Mouse (Mus musculus) heart, adult 8-10 months (tissue): ENCODE data around the gene Foxn3. TPM values are rescaled to one million over a fixed set of nuclear protein-coding genes. Genes with fewer than 3 reads are reported as not detected.

Experiments
- DNase-seq: peaks from one replicate; pipeline ENCODE4 v3.0.0; 2022; ENCODE audit warnings: low spot score
- total RNA-seq, 4 experiments: library from RNA; stranded (reverse); gene quantifications; 2 replicates each; pipeline ENCODE4 v1.2.4; 2022

Gene Foxn3
- total RNA-seq, 4 experiments from 2014 or later: 98.7 to 128 (median 104) TPM

DNA sequence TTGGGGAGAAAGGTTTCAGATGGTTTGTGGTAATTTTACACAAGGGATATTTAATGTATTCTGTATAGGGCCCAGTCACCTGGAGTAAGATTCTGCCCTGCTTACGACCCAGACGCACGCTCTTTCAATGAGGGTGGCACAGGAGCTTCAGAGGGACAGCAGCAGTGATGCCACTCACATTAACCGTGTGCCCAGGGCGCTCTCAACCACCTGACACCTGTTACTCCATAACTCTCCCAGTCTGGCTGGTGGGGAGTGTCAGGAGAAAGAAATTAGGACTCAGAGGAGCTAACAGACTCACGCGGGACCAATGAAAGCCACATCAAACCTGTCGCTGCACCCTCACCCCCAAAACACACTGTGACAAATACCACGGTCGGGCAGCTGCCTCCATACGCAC is 209.7 kb downstream of the Foxn3 start:
- no peak for DNase-seq

DNA sequence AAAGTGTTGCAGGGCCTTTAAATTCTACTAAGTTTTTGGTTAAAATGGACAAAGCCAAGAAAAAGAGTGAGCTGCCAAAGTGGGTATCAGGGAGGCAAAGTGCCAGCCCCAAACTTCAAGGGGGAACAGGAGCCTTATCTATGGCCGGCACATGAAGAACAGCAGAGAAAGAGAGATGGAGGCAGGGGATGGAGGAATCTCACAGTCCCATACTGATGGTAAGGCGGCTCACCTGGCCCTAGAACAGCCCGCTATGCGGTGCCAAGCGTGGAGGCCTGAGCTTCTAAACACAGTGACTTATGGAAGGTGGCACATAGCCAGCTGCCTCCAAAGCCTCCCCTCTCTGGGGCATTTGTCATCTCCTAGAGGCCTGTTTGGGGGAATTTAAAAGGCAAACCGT is 210.8 kb downstream of the Foxn3 start:
- DNase-seq: no peak

DNA sequence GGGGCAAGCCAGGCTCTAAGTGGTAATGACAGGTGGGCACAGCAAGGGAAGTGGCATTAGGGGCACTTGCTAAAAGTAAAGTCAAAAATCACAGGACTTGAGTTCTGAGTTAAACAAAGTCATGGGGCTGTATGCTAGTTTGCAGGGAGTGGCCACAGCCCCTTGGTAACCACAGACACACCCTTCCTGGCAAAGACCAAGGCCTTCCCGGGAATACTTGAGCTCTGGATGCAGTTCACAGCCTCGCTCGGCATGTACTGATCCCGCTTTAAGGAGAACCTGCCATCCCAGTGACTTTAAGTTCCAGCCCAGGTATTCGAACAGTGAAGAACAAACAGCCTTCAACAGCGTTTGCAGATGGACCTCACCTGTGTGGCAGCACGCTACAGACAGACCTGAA is 211.2 kb downstream of the Foxn3 start:
- no peak for DNase-seq

DNA sequence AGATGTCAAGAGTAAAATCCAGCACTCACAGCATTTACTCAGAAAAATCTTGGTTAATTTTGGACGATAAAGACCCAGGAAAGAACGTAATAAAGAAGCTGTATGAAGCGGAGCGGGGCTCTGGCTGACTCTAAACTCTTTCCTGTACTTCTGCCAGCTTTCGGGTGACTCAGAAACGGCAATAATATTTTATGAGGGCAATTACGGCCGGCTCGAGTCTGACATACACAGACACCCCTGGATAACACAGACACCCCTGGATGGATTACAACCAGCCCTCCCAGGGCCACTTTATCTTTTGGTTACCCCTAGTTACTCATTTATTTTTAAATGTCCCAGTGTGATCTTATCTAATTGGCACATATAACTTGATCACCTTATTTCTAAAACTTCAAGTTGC is 211.7 kb downstream of the Foxn3 start:
- DNase-seq: peak; percentile 57

DNA sequence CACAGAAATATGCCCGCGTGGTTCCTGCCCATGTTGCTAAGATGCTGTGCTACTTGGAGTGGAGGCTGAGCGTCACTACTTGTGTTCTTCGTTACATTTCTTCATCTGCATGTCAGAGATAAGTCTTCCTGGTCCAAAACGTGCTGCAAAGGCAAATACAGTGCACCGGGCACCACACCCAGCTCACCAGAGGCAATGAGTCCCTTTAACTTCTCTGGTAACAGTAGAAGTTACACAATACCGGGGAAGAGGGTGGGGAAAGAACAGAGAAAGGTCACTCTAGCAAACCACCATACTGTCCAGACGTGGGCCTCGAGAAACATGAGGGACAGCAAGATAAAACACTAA is 213.8 kb downstream of the Foxn3 start:
- DNase-seq: no peak

DNA sequence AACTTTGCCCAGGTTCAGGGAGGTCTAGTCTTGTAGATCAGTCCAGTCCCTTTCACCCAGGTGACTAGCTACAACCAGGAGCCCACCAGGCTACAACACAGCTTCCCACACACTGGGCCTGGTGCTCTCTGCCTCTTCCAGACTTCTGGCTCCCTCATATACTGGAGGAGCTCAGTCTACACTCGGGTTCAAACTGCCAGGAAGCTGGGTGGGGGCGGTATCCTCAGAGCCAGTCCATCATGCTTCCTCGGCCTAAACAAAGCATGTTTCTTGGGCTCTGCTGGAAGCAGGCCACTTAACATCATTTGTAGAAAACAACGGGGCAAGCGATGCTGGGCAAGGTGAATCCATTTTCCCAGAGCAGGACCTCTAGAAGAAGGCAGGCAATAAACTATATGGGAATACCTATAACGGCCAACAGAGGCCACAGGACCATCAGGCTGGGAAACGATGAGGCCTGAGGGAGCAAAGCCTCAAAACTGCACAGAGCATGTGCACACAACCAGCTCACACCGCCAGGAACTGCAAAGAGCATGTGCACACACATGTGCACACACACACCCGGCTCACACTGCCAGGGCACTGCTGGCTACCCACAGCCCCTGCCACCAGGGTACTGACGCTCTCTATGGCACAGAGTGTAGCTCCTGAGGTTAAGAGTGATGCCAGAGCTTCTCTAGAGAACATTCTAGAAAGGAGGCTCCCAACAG is 214.3 kb downstream of the Foxn3 start:
- no peak for DNase-seq

DNA sequence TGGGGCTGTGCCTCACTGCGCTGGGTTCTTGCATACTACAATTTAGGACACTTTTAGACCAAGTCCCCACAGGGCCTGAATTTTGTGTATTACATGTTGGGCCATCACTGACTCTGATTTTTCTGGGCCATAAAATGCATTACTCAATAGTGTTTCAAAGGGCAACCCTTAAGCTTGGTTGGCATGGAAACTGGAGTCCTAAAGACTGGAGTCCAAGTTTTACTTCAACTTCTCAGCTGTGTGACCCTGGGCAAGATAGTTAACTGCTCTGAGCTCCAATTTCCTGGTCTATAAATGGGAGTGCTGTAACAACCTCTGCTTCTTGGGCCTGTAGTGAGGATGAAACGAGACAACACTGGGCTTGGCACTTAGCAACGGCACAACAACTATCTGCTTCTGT is 215.9 kb downstream of the Foxn3 start:
- no peak for DNase-seq

DNA sequence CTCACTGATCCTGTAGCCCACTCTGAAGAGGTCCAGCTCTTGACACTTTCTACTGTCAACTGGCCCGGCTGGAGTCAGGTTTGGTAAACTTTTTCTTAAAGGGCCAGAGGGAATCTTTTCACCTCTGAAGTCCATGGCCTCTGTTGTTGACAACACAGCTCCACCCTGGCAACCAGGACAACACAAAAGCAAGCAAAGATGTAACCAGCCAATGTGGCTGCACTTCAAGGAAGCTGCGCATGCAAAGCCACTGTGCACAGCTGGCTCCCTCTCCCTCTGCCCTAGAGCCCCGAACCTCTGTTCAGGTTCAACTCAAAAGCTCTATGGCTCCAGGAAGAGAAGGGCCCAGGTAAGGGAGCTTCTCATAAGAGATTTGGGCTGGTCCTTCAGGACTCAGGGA is 216.4 kb downstream of the Foxn3 start:
- no peak for DNase-seq

DNA sequence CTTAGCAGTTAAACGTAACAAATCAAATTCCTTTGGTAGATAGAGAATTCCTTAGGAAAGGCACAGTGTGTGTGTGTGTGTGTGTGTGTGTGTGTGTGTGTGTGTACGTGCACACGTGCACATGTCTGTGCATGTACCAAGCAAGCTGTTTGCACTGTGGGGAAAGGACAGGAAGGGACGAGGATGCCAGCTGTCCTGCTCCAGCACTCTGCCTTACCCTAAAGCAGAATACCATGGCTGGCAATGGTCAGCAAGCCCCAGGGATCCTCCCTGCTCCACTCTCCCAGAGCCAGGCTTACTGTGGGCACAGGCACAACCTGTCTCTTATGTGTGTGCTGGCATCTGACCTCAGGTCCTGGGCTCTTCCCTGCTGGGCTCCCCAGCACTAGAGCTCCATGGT is 218.1 kb downstream of the Foxn3 start:
- DNase-seq: no peak

DNA sequence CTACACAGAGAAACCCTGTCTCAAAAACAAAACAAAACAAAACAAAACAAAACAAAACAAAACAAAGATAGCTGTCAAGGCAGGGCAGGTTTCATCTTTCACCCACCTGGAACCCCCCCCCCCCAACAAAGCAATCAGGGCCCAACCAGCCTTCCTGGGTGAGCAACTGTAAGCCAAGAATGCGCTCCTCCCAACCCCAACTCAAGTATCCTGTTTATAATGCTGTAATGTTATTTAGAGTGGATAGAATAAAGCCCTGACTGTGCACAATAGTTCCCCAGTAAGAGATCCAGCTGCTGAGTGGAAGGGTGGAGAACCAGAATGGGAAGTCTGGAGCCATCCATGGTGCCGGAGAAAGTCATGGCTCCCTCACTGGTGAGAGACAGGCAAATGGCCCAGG is 220.0 kb downstream of the Foxn3 start:
- no peak for DNase-seq

DNA sequence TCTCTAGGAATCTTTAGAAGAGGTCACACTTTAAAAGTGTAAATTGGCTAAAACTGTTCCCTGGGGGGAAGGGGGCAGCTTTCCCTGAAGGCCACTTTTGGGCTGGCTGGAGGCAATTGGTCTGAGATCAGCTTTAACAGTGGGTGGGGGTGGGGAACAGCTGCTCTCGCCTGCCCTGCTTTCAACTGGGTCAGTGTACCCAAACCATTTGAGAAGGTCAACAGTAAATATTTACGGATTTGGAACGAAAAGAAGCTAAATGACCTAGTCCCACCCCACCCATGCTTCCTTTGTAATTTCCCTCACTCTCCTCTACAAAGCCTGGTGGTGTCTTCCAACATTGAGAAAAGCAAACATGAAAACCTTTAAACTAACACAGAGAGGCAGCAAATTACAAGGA is 221.2 kb downstream of the Foxn3 start:
- DNase-seq: no peak

DNA sequence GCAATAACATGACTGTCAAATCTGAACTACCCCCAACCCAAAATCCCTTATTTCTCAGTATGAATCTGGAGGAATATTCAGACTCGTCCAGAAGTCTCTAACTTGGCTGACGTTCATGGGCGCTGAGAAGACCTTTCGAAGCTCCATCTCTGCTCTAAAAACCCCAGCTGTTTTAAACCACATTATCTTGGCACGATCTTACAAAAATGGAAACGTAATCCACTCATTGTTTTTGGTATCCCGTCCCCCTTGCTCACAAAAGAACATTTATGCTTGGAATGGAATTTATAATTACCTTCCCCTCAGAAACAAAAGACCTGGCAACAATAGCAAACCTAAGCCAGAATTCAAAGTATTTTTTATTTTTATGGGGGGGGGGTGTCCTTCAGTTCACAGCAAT is 221.6 kb downstream of the Foxn3 start:
- DNase-seq: no peak

DNA sequence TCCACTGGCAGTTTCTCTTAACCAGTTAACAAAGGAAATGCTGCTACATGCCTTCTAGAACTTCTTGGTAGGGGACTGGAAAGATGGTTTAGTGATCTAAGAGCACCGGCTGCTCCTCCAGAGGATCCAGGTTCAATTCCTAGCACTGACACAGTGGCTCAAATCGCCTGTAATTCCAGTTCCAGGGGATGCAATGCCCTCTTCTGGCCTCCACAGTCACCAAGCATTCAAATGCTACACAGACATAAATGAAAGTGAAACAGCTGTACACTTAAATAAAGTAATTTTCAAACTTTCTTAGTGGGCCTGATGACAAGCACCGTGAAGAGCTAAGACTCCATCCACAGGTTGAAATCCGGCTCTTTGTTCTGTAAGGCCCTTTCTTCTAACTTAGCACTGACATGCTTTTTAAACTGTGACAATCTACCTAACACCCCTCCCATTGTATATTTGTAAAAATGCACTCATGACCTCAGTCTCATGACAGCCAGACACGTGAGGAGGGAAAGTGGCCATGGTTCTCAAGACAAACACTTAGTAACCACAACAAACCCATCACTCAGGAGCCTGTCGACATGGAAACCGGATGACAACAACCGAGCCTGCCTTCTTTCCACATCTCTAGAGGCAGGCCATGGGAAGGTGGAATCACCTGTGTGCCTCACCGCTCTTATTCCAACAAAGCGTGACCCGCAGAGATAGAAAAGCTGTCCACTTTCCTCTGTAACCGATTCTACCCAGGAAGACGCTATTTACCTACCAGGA is 222.8 kb downstream of the Foxn3 start:
- no peak for DNase-seq

DNA sequence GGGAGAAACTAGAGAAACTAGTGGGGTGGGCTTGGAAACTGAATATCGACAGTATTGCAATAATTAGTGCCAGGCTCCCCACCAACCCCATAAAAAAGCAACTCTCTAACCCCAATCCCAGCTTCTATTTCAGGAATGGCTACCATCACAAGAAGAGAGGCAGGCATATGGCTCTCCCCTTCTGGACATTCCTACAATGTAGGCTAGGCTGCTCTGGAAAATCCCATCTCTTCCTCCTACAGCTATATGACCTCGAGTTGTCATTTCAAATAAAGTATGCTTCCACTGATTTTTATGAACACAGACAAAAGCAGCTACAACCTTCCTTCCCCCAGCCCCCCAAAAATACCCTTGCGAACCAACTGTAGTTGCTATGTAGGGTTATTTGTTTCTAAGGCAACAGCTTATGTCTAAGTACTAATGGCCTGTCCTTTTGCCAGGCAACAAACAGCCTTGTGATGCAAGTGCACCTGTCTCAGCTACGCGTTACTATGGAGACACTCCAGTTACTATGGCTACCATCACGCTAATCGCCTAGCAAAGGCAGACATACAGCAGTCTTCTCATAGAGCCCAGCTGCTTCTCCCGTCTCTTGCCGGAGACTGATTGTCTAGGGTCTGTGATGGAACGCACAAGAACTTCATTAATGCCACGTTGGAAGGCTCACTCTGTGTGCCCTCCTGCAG is 223.6 kb downstream of the Foxn3 start:
- DNase-seq: no peak

DNA sequence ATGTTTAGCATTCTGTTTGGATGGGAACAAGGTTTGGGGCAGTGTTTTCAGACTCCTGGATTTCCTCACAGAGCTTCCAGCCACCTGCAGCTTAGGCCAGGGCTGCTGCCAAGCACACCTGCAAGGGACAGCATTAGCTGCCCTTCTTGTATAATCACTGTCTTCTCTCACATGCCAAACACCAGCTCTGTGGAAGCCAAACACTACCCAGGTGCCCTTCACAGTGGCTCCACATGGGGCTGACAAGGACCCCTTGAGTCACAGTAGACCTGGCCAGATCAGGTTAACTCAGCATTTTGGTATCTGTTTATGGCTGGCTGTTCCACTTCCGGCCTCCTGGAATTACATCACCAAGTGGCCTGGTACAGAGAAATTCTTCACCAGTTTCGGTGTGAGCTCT is 224.6 kb downstream of the Foxn3 start:
- DNase-seq: no peak

DNA sequence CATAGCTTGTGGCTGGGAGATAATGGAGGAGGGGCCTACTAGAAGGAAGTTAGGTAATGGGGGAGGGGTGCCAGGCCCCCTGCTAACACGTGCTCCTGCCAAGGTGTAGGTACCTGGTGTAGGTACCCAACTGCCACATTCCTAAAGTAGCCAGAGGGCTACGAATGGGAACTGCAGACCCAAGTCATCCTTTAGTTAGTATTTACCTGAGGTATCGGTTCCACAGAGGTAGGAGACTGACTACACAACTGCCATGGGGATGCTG is 226.3 kb downstream of the Foxn3 start:
- DNase-seq: no peak

DNA sequence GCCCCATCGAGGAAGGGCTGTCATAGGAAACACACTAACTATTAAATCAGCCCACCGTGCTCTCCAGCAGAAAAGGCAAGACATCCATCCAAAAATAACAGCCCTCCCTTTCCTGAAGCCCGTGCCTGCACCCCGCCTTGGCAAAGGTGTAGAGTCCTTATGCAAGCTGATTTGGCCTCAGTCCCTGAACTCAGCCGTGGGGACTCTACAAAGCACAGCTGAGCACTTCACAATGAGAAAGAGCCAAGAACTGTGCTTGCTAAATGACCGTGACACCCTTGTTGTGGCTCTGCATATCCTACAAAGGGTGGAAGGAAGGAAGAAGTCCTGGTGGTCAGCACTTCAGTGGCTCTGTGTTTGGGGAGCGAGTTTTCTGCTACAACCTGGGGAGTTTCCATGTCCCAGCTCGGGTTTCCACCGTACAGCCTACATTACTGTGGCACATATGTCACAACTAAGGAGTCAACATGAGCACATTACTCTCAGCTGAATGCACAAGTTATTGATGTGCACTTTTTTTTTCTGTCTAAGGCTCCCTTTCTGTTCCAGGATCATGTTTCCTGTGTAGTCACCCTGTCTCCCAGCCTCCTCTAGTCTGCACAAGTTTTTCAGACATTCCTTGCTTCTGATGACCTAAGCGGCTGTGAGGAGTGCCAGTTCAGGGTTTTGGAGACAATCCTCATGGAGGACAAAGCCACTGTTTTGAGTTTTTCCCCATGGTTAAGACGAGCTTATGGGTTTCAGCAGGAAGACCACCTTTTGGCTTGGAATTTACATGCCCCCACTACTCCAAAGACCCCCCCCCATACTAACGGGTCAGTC is 226.8 kb downstream of the Foxn3 start:
- DNase-seq: peak; percentile 94

DNA sequence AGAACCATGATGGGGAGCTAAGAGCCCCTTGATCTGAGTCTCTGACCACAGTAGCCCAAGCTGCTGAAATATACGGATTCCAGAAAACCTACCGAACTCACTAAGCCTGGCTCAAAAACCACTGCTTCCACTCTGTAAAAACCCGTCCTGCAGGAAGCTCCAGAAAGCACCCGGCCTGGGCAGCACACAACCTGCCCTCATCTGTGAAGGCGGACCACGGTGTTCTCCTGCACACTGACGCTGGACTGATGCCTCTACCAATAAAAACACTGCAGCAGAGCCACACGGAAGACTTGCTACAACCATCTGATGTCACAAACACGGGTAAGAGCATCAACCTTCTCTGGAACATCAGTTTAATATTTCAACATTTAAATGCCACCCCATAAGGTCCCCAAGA is 227.8 kb downstream of the Foxn3 start:
- no peak for DNase-seq

DNA sequence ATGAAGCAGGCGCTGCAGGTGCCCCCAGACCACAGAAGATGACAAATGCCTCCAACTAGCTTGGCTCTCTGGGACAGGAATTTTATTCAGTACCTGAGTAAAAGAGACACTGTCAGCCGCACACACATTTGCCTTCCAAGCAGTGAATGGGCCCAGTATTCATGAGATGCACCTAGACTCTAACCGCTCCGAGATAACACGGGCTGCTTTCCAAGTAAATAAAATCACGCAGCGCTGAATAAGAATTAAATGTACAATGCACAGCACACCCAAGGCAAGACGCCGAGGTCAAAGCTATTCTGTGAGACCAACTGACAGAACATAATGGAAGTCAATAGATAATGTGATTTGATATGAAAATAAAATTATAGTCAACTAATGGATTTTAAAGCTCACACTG is 229.4 kb downstream of the Foxn3 start:
- no peak for DNase-seq

DNA sequence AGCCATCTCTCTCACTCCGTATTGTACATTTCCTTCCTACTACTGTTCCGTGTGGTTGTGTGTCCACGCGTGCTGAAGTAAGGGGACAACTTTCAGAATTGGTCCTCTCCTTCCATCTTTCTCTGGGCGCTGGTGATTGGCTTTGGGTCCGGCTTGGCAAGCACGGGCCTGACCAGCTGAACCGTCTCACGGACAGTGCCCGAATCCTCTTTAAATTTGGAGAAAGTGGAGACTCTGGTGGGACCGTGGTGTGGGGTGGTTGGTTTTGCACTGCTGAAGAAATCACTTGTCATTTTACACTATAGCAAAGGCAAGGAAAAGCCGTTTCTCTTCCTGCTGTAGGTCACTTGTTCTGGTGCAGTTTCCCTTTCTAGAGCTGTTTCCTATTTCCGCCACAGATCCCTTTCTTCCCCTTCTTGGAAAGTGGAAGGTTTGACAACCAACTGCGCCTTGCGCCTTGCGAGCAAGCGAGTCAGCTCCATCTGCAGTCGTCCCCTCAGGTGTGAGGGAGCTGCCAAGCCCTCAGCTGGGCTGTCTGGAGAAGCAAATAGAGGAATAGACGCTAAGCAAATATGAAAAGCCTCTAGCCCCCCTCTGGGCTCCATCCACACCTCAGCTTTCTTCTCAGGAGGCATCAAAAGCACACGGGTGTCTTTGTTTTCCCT is 229.9 kb downstream of the Foxn3 start:
- no peak for DNase-seq

DNA sequence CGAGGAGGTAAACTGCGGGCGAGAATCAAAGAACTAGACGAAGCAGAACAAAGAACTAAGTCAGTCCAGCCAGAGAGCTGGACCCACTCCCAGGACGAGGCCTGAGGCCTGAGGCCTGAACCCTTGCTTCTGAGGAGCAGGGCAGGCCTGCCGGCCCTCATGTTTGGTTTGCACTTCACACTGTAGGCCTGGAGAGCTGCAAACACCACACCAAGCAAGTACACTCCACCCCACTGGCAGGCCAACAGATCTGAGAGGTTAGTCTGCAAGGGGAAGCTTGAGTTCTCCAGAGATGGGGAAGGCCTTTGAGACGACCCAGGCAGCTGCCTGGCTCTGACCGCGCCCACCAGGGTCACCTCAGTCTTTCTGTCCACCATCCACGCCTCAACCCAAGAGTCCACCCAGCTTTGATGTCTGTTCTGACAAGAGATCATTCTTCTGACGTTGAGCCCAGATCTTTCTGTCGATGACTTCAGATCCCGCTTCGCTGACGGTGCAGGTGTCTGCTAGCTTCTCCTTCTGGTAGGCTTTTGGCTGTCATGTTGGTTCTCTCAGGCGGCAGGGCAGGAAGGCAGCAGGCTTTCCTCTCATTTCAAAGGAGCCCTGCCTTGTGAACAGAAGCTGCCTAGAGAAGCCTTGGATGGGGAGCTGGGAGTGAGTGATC is 231.1 kb downstream of the Foxn3 start:
- no peak for DNase-seq
